23 mouse cellular contexts compared by ENCODE assay signal in the genomic region with DNA sequence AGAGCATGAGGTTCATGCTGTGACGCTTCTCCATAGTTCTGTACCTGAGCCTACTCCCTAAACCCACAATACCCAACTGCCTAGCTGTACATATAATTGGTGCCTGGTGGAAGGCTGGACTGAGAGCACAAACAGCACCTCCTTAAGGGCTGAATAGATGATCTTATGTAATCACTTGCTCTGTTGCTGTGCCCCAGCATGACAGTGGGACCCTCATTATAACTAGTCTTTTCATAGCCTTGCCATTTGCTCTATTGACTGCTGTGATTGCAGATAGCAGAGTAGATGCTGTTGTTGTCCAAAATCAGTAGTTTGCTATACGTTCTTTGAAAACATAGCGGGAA.
DNase-seq lines count a peak whose midpoint lies in the region; ATAC-seq and TF ChIP-seq lines count a peak whose summit lies in the region.
"Had no signal": no experiment of that assay in that cellular context is flagged by ENCODE, and none has a peak within 500 bp of the region (broad histone marks: within the 10 kb centered on the region; RNA-seq: fewer than 3 reads in every experiment).

No protein-coding gene starts in this region.

- no peak overlapping the region for H3K4me3 ChIP-seq in forebrain, embryonic 10.5 days
- H3K4me3 ChIP-seq in forebrain, postnatal 0 days (ENCODE audit: low read depth, low read length), result no peak overlapping the region
- no peak overlapping the region for H3K4me3 ChIP-seq in layer of hippocampus, adult 2 months
- H3K4me3 ChIP-seq in forebrain, embryonic 11.5 days (ENCODE audit: low read depth, low read length), result no peak overlapping the region
- no peak overlapping the region for H3K4me3 ChIP-seq in forebrain, embryonic 16.5 days (replicated peaks; ENCODE audit: low read length)
- H3K4me3 ChIP-seq: erythroblast, embryonic 14.5 days; heart, embryonic 10.5 days; heart, embryonic 15.5 days; midbrain, embryonic 10.5 days had no signal

- H3K36me3 ChIP-seq in forebrain, embryonic 10.5 days (replicated peaks), result no peaks in the 10 kb centered on the region
- H3K36me3 ChIP-seq in forebrain, postnatal 0 days (ENCODE audit: insufficient read depth), result no peaks in the 10 kb centered on the region
- no peaks in the 10 kb centered on the region for H3K36me3 ChIP-seq in forebrain, embryonic 11.5 days (ENCODE audit: control insufficient read depth, insufficient read depth, low read length)
- no peaks in the 10 kb centered on the region for H3K36me3 ChIP-seq in forebrain, embryonic 16.5 days (ENCODE audit: control insufficient read depth, insufficient read depth)
- H3K36me3 ChIP-seq: heart, embryonic 10.5 days; heart, embryonic 15.5 days; midbrain, embryonic 10.5 days had no signal

- H3K9ac ChIP-seq in forebrain, postnatal 0 days, result no peak overlapping the region
- H3K9ac ChIP-seq in forebrain, embryonic 11.5 days (ENCODE audit: low read length), result no peak overlapping the region
- no peak overlapping the region for H3K9ac ChIP-seq in forebrain, embryonic 16.5 days (replicated peaks; ENCODE audit: low read depth, low read length)
- H3K9ac ChIP-seq: heart, embryonic 15.5 days; liver, embryonic 14.5 days had no signal

- peak overlapping the region; percentile 41; the same call in 1 of the 2 replicates for H3K27ac ChIP-seq in forebrain, embryonic 10.5 days
- no peak overlapping the region for H3K27ac ChIP-seq in forebrain, postnatal 0 days (ENCODE audit: low read depth, low read length)
- H3K27ac ChIP-seq in layer of hippocampus, adult 2 months, result peak overlapping the region; percentile 47; the same call in 1 of the 2 replicates
- H3K27ac ChIP-seq in forebrain, embryonic 11.5 days (ENCODE audit: low read depth, low read length), result no peak overlapping the region
- H3K27ac ChIP-seq in forebrain, embryonic 16.5 days (ENCODE audit: low read length), result no peak overlapping the region
- H3K27ac ChIP-seq: heart, embryonic 10.5 days; heart, embryonic 15.5 days; liver, embryonic 14.5 days; midbrain, embryonic 10.5 days had no signal

- no peak for DNase-seq in forebrain, embryonic 10.5 days (ENCODE audit: extremely low spot score, low spot score)
- no peak for DNase-seq in forebrain, postnatal 0 days
- no peak for DNase-seq in layer of hippocampus, adult 2 months (ENCODE audit: low spot score in 2 of 2)
- no peak for DNase-seq in layer of hippocampus, postnatal 36 days
- no peak for DNase-seq in forebrain, embryonic 11.5 days (ENCODE audit: low spot score)
- DNase-seq in spleen, postnatal 10 days (ENCODE audit: low spot score in 2 of 2), result no peak
- DNase-seq: adrenal gland, postnatal 14 days; gastrocnemius, postnatal 14 days; kidney, postnatal 10 days; layer of hippocampus, adult 9-11 months; liver; lung, adult 2 months; right cerebral cortex, postnatal 25 days; thymus, adult 18-20 months; thymus, postnatal 25 days had no signal

- WGBS in forebrain, embryonic 10.5 days, result 51% methylated on average over 3 of the region's 3 CpGs
- 26% methylated on average over 3 of the region's 3 CpGs for whole genome bisulfite sequencing in forebrain, postnatal 0 days
- 42% methylated on average over 3 of the region's 3 CpGs for WGBS in forebrain, embryonic 11.5 days
- 23% methylated on average over 3 of the region's 3 CpGs for WGBS in forebrain, embryonic 16.5 days

- H3K4me1 ChIP-seq in forebrain, embryonic 10.5 days, result peaks cover 12% of the 10 kb centered on the region
- H3K4me1 ChIP-seq in forebrain, postnatal 0 days (ENCODE audit: insufficient read depth), result no peaks in the 10 kb centered on the region
- H3K4me1 ChIP-seq in forebrain, embryonic 11.5 days (replicated peaks; ENCODE audit: control insufficient read depth, insufficient read depth, low read length), result peaks cover 5% of the 10 kb centered on the region; the same call in 1 of the 2 replicates
- H3K4me1 ChIP-seq in forebrain, embryonic 16.5 days (replicated peaks; ENCODE audit: control insufficient read depth, insufficient read depth, low read length), result peaks cover 9% of the 10 kb centered on the region
- H3K4me1 ChIP-seq: heart, embryonic 10.5 days; heart, embryonic 15.5 days; midbrain, embryonic 10.5 days had no signal

- ATAC-seq in forebrain, postnatal 0 days, result no peak
- ATAC-seq in forebrain, embryonic 11.5 days (replicated peaks; ENCODE audit: low FRiP score), result peak; percentile 75
- ATAC-seq in forebrain, embryonic 16.5 days, result peak; percentile 43; the same call in 1 of the 2 replicates
- ATAC-seq: intestine, embryonic 16.5 days; midbrain, embryonic 16.5 days had no signal

- no peak overlapping the region for H3K4me2 ChIP-seq in forebrain, postnatal 0 days (ENCODE audit: low read depth)
- no peak overlapping the region for H3K4me2 ChIP-seq in forebrain, embryonic 11.5 days (ENCODE audit: low read depth, low read length, severe bottlenecking)
- no peak overlapping the region for H3K4me2 ChIP-seq in forebrain, embryonic 16.5 days (ENCODE audit: low read length)
- H3K4me2 ChIP-seq: heart, embryonic 15.5 days had no signal

- H3K9me3 ChIP-seq in forebrain, embryonic 10.5 days, result no peaks in the 10 kb centered on the region
- no peaks in the 10 kb centered on the region for H3K9me3 ChIP-seq in forebrain, postnatal 0 days (ENCODE audit: low read length)
- H3K9me3 ChIP-seq in forebrain, embryonic 11.5 days (ENCODE audit: control insufficient read depth, low read length), result no peaks in the 10 kb centered on the region
- no peaks in the 10 kb centered on the region for H3K9me3 ChIP-seq in forebrain, embryonic 16.5 days (ENCODE audit: control insufficient read depth, low read length)
- H3K9me3 ChIP-seq: heart, embryonic 10.5 days; heart, embryonic 15.5 days; midbrain, embryonic 10.5 days had no signal

- no peak for TF ChIP-seq CTCF in forebrain, postnatal 0 days (IDR thresholded peaks at IDR 0.05; ENCODE audit: low read depth)
- no peak for TF ChIP-seq CTCF in layer of hippocampus, adult 2 months (conservative IDR thresholded peaks at IDR 0.05)

- no peaks in the 10 kb centered on the region for H3K27me3 ChIP-seq in forebrain, embryonic 10.5 days (ENCODE audit: poor library complexity, severe bottlenecking)
- H3K27me3 ChIP-seq in forebrain, postnatal 0 days (ENCODE audit: insufficient read depth, low read length), result no peaks in the 10 kb centered on the region
- no peaks in the 10 kb centered on the region for H3K27me3 ChIP-seq in forebrain, embryonic 11.5 days (ENCODE audit: control insufficient read depth, insufficient read depth, low read length)
- no peaks in the 10 kb centered on the region for H3K27me3 ChIP-seq in forebrain, embryonic 16.5 days (replicated peaks; ENCODE audit: control insufficient read depth, insufficient read depth, low read length)
- H3K27me3 ChIP-seq: heart, embryonic 15.5 days had no signal

Comparison
In these comparisons a context has a peak if more than half of its experiments do, and no peak if none do; other contexts are left out.
1. H3K27ac ChIP-seq: peak in forebrain, embryonic 10.5 days (single experiment) and layer of hippocampus, adult 2 months (single experiment); none in forebrain, postnatal 0 days (single experiment), forebrain, embryonic 11.5 days (single experiment) and forebrain, embryonic 16.5 days (single experiment).